Mouse (Mus musculus) hindbrain, embryonic 15.5 days (tissue): Measurements from ENCODE around the gene Klhl12. TPM values are rescaled to one million over a fixed set of nuclear protein-coding genes. Genes with fewer than 3 reads are reported as not detected.

ENCODE experiments used
- polyA plus RNA-seq: library from polyadenylated mRNA; unstranded; fragments of >200 nt; fragmentation: Nextera tagmentation; extraction: Ambion mirVana; gene quantifications from 2 replicates; pipeline ENCODE4 v1.2.1, GENCODE M21; 2015

Klhl12 gene
- polyA plus RNA-seq, 1 experiment from 2014 or later: 38.2 TPM

Other genes with a start within 250 kb of the Klhl12 start
- 22.5 and 26.0 TPM in 2 replicates for gene Adora1, start 220.1 kb upstream of the Klhl12 start, polyA plus RNA-seq
- gene Myog, start 165.5 kb upstream of the Klhl12 start, polyA plus RNA-seq: 0.45 TPM in 1 of 2 replicates, not detected in the other
- gene Ppfia4, start 122.6 kb upstream of the Klhl12 start, polyA plus RNA-seq: 26.7 and 28.7 TPM in 2 replicates
- gene Tmem183a, start 93.6 kb upstream of the Klhl12 start, polyA plus RNA-seq: 125 and 126 TPM in 2 replicates
- gene 4933406M09Rik, start 69.6 kb upstream of the Klhl12 start, polyA plus RNA-seq: not detected in 2 replicates
- 14.6 and 16.5 TPM in 2 replicates for gene Cyb5r1, start 50.0 kb upstream of the Klhl12 start, polyA plus RNA-seq
- 83.1 and 86.8 TPM in 2 replicates for gene Adipor1, start 40.2 kb upstream of the Klhl12 start, polyA plus RNA-seq
- 72.4 and 73.1 TPM in 2 replicates for gene Rabif, start 39.1 kb downstream of the Klhl12 start, polyA plus RNA-seq
- gene Mgat4e, start 94.2 kb downstream of the Klhl12 start, polyA plus RNA-seq: not detected in 2 replicates
- gene Kdm5b, start 104.6 kb downstream of the Klhl12 start, polyA plus RNA-seq: 67.9 and 69.6 TPM in 2 replicates
- 10.7 and 13.0 TPM in 2 replicates for gene Syt2, start 191.1 kb downstream of the Klhl12 start, polyA plus RNA-seq